Mouse (Mus musculus) CH12.LX (cell line): ENCODE data around the gene Macrod1.

ENCODE experiments used
- BHLHE40 ChIP-seq: IDR thresholded peaks from 2 replicates; pipeline ENCODE4 v1.6.1; 2011; ENCODE audit warnings: mild to moderate bottlenecking, low read depth, low read length, improper control_type of control experiment
- CTCF ChIP-seq, 2 experiments: IDR thresholded peaks in 1 of 2; conservative IDR thresholded peaks in 1 of 2; 2 replicates each; pipeline ENCODE4 v1.5.1; 2011 to 2012; ENCODE audit warnings: low read depth in 2 of 2, low read length in 2 of 2, improper control_type of control experiment in 1 of 2, inconsistent platforms in 1 of 2, mild to moderate bottlenecking in 1 of 2, moderate library complexity in 1 of 2
- GABPA ChIP-seq: IDR thresholded peaks from 2 replicates; pipeline ENCODE4 v1.6.1; 2012; ENCODE audit warnings: low read depth, low read length, improper control_type of control experiment, inconsistent platforms; ENCODE audit not compliant: insufficient replicate concordance
- HCFC1 ChIP-seq: IDR thresholded peaks from 2 replicates; pipeline ENCODE4 v1.6.1; 2012; ENCODE audit warnings: low read depth, mild to moderate bottlenecking, inconsistent platforms, low read length, improper control_type of control experiment
- KAT2A ChIP-seq: IDR thresholded peaks from 2 replicates; pipeline ENCODE4 v1.6.1; 2012; ENCODE audit warnings: low read length, improper control_type of control experiment, inconsistent platforms; ENCODE audit not compliant: insufficient replicate concordance
- MYC ChIP-seq: IDR thresholded peaks from 2 replicates; pipeline ENCODE4 v1.6.1; 2011; ENCODE audit warnings: low read depth, mild to moderate bottlenecking, improper control_type of control experiment, low read length
- NELFE ChIP-seq: IDR thresholded peaks from 2 replicates; pipeline ENCODE4 v1.6.1; 2011; ENCODE audit warnings: low read depth, low read length, improper control_type of control experiment
- NRF1 ChIP-seq: IDR thresholded peaks from 2 replicates; pipeline ENCODE4 v1.6.1; 2014; ENCODE audit warnings: low read depth, mild to moderate bottlenecking, inconsistent platforms, low read length, improper control_type of control experiment, moderate library complexity
- POLR2A ChIP-seq: IDR thresholded peaks from 2 replicates; pipeline ENCODE4 v1.6.1; 2011; ENCODE audit warnings: low read depth, mild to moderate bottlenecking, improper control_type of control experiment, low read length
- RCOR1 ChIP-seq: conservative IDR thresholded peaks from 2 replicates; pipeline ENCODE4 v1.6.1; 2012; ENCODE audit warnings: low read depth, mild to moderate bottlenecking, inconsistent platforms, low read length, improper control_type of control experiment
- TCF12 ChIP-seq: IDR thresholded peaks from 2 replicates; pipeline ENCODE4 v1.6.1; 2014; ENCODE audit warnings: low read depth, mild to moderate bottlenecking, inconsistent platforms, low read length, improper control_type of control experiment
- UBTF ChIP-seq: IDR thresholded peaks from 2 replicates; pipeline ENCODE4 v1.6.1; 2012; ENCODE audit warnings: low read depth, mild to moderate bottlenecking, inconsistent platforms, low read length, improper control_type of control experiment, moderate library complexity
- USF1 ChIP-seq: IDR thresholded peaks from 2 replicates; pipeline ENCODE4 v1.6.1; 2014; ENCODE audit warnings: low read depth, mild to moderate bottlenecking, inconsistent platforms, low read length, improper control_type of control experiment

GRCm38 (mm10) chr19:7246021-7246420 lies 189.4 kb downstream of the Macrod1 start:
- TF ChIP-seq CTCF (conservative IDR thresholded peaks at IDR 0.05 in 1 of 2, IDR thresholded peaks at IDR 0.05 in 1 of 2; ENCODE audit: low read depth in 2 of 2, low read length in 2 of 2) (no peak), NRF1 (no peak), KAT2A (no peak), TCF12 (no peak), MYC (no peak), RCOR1 (no peak), POLR2A (peak; percentile 33; the same call in 1 of the 2 replicates), GABPA (no peak), HCFC1 (no peak), USF1 (no peak), NELFE (no peak), BHLHE40 (no peak), UBTF (no peak)
